Mouse (Mus musculus) liver, adult 2 months (tissue): ENCODE results near the gene Peli1. TPM values are rescaled to one million over a fixed set of nuclear protein-coding genes. Genes with fewer than 3 reads are reported as not detected.

Source experiments
- DNase-seq: peaks from one replicate; pipeline ENCODE4 v3.0.0-alpha.2; 2011; ENCODE audit warnings: low read depth, low spot score; ENCODE audit errors: extremely low read depth
- H3K27ac ChIP-seq: fragments of 200-500 bp; replicated peaks from 2 replicates; pipeline ENCODE4 v1.5.1; 2012; ENCODE audit warnings: low read depth, mild to moderate bottlenecking, control low read depth, inconsistent platforms, low read length; ENCODE audit not compliant: insufficient read depth
- H3K27me3 ChIP-seq: fragments of 200-500 bp; 2 replicates; pipeline ENCODE4 v1.6.1; 2012; ENCODE audit warnings: mild to moderate bottlenecking, moderate library complexity, low read length, inconsistent platforms; ENCODE audit not compliant: control insufficient read depth, insufficient read depth
- H3K36me3 ChIP-seq: fragments of 200-500 bp; 2 replicates; pipeline ENCODE4 v1.6.1; 2012; ENCODE audit warnings: low read length, inconsistent platforms; ENCODE audit not compliant: control insufficient read depth, insufficient read depth
- H3K4me1 ChIP-seq: fragments of 200-500 bp; 2 replicates; pipeline ENCODE4 v1.6.1; 2011; ENCODE audit warnings: low read length; ENCODE audit not compliant: control insufficient read depth, insufficient read depth
- H3K4me3 ChIP-seq: fragments of 200-500 bp; 2 replicates; pipeline ENCODE4 v1.5.1; 2011; ENCODE audit warnings: low read depth, mild to moderate bottlenecking, control low read depth, low read length, moderate library complexity; ENCODE audit not compliant: insufficient read depth
- H3K79me2 ChIP-seq: fragments of 200-500 bp; 2 replicates; pipeline ENCODE4 v1.6.1; 2012; ENCODE audit warnings: inconsistent platforms, mild to moderate bottlenecking, low read length, moderate library complexity; ENCODE audit not compliant: control insufficient read depth, insufficient read depth
- H3K9ac ChIP-seq: fragments of 200-500 bp; 2 replicates; pipeline ENCODE4 v1.6.1; 2012; ENCODE audit warnings: low read depth, mild to moderate bottlenecking, control low read depth, inconsistent platforms, low read length
- CTCF ChIP-seq: fragments of 200-500 bp; IDR thresholded peaks from 2 replicates; pipeline ENCODE4 v1.5.1; 2011; ENCODE audit warnings: low read depth, low read length, control low read depth
- POLR2A ChIP-seq: fragments of 200-500 bp; IDR thresholded peaks from 2 replicates; pipeline ENCODE4 v1.6.1; 2011; ENCODE audit warnings: low read length, control low read depth; ENCODE audit not compliant: insufficient read depth; ENCODE audit errors: extremely low read depth
- WGBS: fragments of 180-500 bp; shearing (Covaris S2); methylation state at CpG from one replicate; pipeline ENCODE4 v1.1.7; 2018; 5-methylcytosine and 5-hydroxymethylcytosine counted together
- polyA plus RNA-seq: library from polyadenylated mRNA; depleted of rRNA; stranded (reverse); fragments of >200 nt; gene quantifications from 2 replicates; pipeline ENCODE4 v1.2.3, GENCODE M21; 2012
- total RNA-seq: library from RNA; depleted of rRNA; stranded (reverse); fragments of >200 nt; gene quantifications from 2 replicates; pipeline ENCODE4 v1.2.3, GENCODE M21; 2014

The Peli1 gene
- total and polyA plus RNA-seq, 2 experiments, result 7.5 to 15.4 TPM

DNA sequence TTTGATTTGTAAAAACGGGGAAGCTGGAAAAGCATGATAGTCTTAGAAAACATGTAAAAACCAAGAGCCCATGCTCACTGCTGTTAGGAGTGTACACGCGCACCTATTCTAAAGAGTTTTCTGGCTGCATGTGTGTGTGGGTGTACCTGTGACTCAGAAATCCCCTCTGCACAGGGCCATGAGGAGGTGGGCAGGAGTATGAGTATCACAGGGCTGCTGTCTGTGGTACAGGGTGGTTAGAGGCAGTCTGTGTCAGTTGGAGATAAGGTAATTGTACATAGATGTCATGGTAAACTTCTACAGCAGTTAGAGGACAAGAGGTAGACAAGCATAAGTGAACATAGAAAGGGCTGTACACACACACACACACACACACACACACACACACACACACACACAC, 81.2 kb downstream of the Peli1 start:
- WGBS, result 93% methylated on average over 3 of the region's 3 CpGs
- Histone ChIP-seq H3K79me2 (no peaks in the 10 kb centered on the region), H3K4me1 (no peaks in the 10 kb centered on the region; the same call in 1 of the 2 replicates), H3K4me3 (no peak overlapping the region), H3K36me3 (no peaks in the 10 kb centered on the region), H3K9ac (no peak overlapping the region), H3K27me3 (no peaks in the 10 kb centered on the region), H3K27ac (no peak overlapping the region)
- TF ChIP-seq CTCF, result no peak
- TF ChIP-seq POLR2A, result no peak
- no peak for DNase-seq

DNA sequence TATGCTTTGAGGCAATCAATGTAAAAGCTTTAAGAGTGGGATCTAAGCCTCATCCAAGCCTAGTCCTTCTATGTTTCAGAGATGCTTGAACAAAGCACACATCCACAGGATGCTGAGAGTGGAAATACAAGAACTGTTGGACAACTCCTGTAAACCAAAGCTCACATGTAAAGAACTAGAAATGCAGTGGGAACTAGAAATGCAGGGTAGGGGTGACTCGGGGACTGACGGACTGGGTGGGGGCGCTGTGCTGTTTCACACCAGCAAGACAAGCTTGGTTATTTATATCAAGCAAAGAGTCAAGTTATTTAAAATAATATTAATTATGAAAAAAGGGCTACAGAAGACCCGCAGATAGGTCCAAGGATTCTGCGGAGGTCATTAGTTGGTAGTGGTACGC, 82.8 kb downstream of the Peli1 start:
- Histone ChIP-seq H3K27ac (no peak overlapping the region), H3K4me3 (no peak overlapping the region), H3K79me2 (no peaks in the 10 kb centered on the region), H3K36me3 (no peaks in the 10 kb centered on the region), H3K27me3 (no peaks in the 10 kb centered on the region), H3K4me1 (peaks cover 3% of the 10 kb centered on the region; the same call in 1 of the 2 replicates), H3K9ac (no peak overlapping the region)
- 94% methylated on average over 6 of the region's 6 CpGs for WGBS
- TF ChIP-seq POLR2A (no peak), CTCF (no peak)
- DNase-seq, result no peak

DNA sequence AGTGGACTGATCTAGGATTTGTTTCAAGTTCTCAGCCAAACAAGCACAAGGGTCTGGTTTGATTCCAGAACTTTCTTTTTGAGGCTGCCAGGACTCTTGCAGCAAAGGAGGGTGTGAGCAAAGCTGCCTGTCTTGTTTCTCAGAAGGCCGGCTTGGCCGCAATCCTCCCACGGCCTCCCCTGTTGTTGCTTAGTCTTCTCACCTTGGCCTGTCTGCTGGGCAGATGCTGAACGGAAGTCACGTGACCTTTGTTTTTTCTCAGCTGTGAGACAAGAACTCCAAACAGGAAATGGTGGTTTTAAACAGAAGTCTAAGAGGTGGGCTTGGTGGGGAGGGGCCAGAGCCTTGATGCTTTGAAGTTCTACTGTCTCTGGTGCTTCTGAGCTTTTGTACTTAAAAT, 83.3 kb downstream of the Peli1 start:
- H3K4me1 ChIP-seq, result peaks cover 3% of the 10 kb centered on the region; the same call in 1 of the 2 replicates
- no peaks in the 10 kb centered on the region for H3K36me3 ChIP-seq
- H3K27me3 ChIP-seq, result no peaks in the 10 kb centered on the region
- no peak overlapping the region for H3K4me3 ChIP-seq
- H3K27ac ChIP-seq, result no peak overlapping the region
- H3K79me2 ChIP-seq, result no peaks in the 10 kb centered on the region
- TF ChIP-seq CTCF, result no peak
- TF ChIP-seq POLR2A, result no peak
- DNase-seq, result peak; percentile 30
- 61% methylated on average over 5 of the region's 5 CpGs for WGBS
- H3K9ac ChIP-seq, result no peak overlapping the region

DNA sequence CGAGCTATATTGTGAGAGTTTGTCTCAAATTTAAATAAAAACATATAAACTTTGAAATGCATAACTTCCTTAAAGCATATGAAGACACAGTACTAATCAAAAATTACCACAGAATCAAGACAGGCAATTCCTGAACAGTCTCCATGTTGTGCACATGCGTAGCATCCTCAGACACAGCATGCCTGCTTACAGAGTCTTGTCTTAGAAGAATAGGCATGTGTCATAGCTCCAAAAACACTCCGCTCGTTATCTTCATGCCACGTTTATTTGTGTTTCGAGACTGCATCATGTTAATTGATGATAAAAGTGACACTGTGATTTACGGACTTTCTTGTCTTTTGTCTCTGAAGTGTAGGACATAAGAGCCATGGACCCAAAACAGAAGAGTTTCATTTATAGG, 84.0 kb downstream of the Peli1 start:
- H3K27ac ChIP-seq, result no peak overlapping the region

DNA sequence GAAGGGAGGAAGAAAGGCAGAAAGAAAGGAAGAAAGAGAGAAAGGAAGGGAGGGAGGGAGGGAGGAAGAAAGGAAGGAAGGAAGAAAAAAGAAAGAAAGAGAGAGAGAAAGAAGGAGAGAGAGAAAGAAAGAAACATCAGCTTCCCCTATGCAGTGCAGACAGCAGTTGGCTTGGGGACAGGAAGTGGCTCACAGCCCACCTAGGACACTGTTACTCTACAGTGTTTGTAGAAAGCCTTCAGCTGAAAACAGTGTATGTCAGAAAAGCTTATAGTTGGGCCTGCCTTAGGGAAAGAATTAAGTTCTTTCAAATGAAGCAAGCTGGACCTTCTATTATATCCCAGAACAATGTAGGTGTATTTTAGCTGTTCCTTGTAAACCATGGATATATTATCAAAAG, 85.4 kb downstream of the Peli1 start:
- TF ChIP-seq CTCF (no peak), POLR2A (no peak)
- H3K4me1 ChIP-seq, result peaks cover 3% of the 10 kb centered on the region; the same call in 1 of the 2 replicates
- H3K9ac ChIP-seq, result no peak overlapping the region
- H3K27ac ChIP-seq, result no peak overlapping the region
- no peak overlapping the region for H3K4me3 ChIP-seq
- H3K79me2 ChIP-seq, result no peaks in the 10 kb centered on the region
- DNase-seq, result no peak
- no peaks in the 10 kb centered on the region for H3K27me3 ChIP-seq
- no peaks in the 10 kb centered on the region for H3K36me3 ChIP-seq

More for the DNA sequence above, 84.0 kb downstream of the Peli1 start:
- Histone ChIP-seq H3K36me3 (no peaks in the 10 kb centered on the region), H3K4me1 (peaks cover 3% of the 10 kb centered on the region; the same call in 1 of the 2 replicates), H3K79me2 (no peaks in the 10 kb centered on the region), H3K9ac (no peak overlapping the region), H3K4me3 (no peak overlapping the region), H3K27me3 (no peaks in the 10 kb centered on the region)
- no peak for DNase-seq
- WGBS, result 89% methylated on average over 7 of the region's 7 CpGs
- TF ChIP-seq CTCF, result no peak
- TF ChIP-seq POLR2A, result no peak

- H3K9ac ChIP-seq, result no peak overlapping the region
- no peak overlapping the region for H3K4me3 ChIP-seq
- peaks cover 3% of the 10 kb centered on the region; the same call in 1 of the 2 replicates for H3K4me1 ChIP-seq
- no peaks in the 10 kb centered on the region for H3K36me3 ChIP-seq
- DNase-seq, result peak; percentile 64
- H3K27me3 ChIP-seq, result no peaks in the 10 kb centered on the region
- no peak overlapping the region for H3K27ac ChIP-seq
- no peaks in the 10 kb centered on the region for H3K79me2 ChIP-seq
- TF ChIP-seq CTCF (peak; percentile 64), POLR2A (no peak)
- WGBS, result 29% methylated on average over 4 of the region's 4 CpGs
Observed at GRCm38 (mm10) chr11:21178343-21178742, 87.3 kb downstream of the Peli1 start.
